8 mouse cellular contexts compared by ENCODE assay signal in genomic region chr17:33978631-33979031, GRCm38 (mm10). TPM values are rescaled to one million over a fixed set of nuclear protein-coding genes. Genes with fewer than 3 reads are reported as not detected.
DNase-seq lines count a peak whose midpoint lies in the region; ATAC-seq and TF ChIP-seq lines count a peak whose summit lies in the region.

No protein-coding gene starts in this region.

- no peaks in the 10 kb centered on the region for H3K36me3 ChIP-seq in heart, adult 2 months (ENCODE audit: control insufficient read depth, insufficient read depth, low read length)
- H3K36me3 ChIP-seq in neural tube, embryonic 14.5 days (ENCODE audit: control insufficient read depth, insufficient read depth, low read length): no peaks in the 10 kb centered on the region

- peak overlapping the region; percentile 66 for H3K4me3 ChIP-seq in heart, adult 2 months
- H3K4me3 ChIP-seq in lung, adult 2 months (replicated peaks; ENCODE audit: extremely low read depth, low read depth, low read length): peak overlapping the region; percentile 81
- peak overlapping the region; percentile 25 for H3K4me3 ChIP-seq in neural tube, embryonic 14.5 days (ENCODE audit: low read depth, low read length)

- TF ChIP-seq POLR2A in heart, adult 2 months (IDR thresholded peaks at IDR 0.05; ENCODE audit: insufficient read depth, low read depth, low read length): peak; percentile 91
- TF ChIP-seq POLR2A in lung, adult 2 months (IDR thresholded peaks at IDR 0.05; ENCODE audit: borderline replicate concordance, extremely low read depth, low read depth, low read length): peak; percentile 84; the same call in 1 of the 2 replicates

- H3K9me3 ChIP-seq in neural tube, embryonic 14.5 days (ENCODE audit: control insufficient read depth, low read length): no peaks in the 10 kb centered on the region

- ATAC-seq in neural tube, embryonic 14.5 days (ENCODE audit: low read depth): no peak

- H3K79me2 ChIP-seq in heart, adult 2 months (replicated peaks; ENCODE audit: control insufficient read depth, insufficient read depth, low read length): no peaks in the 10 kb centered on the region

- under 1% methylated on average over 17 of the region's 17 CpGs for WGBS in heart, adult 2 months
- under 1% methylated on average over 17 of the region's 17 CpGs for WGBS in lung, adult 2 months
- WGBS in neural tube, embryonic 14.5 days: under 1% methylated on average over 16 of the region's 17 CpGs

- TF ChIP-seq EP300 in heart, adult 2 months (IDR thresholded peaks at IDR 0.05; ENCODE audit: insufficient read depth, low read depth, low read length): peak; percentile 57; the same call in 1 of the 2 replicates

- peak; percentile 75 for DNase-seq in urinary bladder, postnatal 14 days (ENCODE audit: low spot score)
- no peak for DNase-seq in urinary bladder, postnatal 10 days (ENCODE audit: low spot score)
- peak; percentile 60 for DNase-seq in embryo, embryonic 10.5 days (ENCODE audit: low spot score)
- DNase-seq in heart, adult 2 months: peak; percentile 84 to 91
- DNase-seq in kidney, adult 11 months: peak; percentile 97
- peak; percentile 80 for DNase-seq in lung, adult 2 months
- DNase-seq in thymus, postnatal 4 days: peak; percentile 62

- H3K27me3 ChIP-seq in heart, adult 2 months (ENCODE audit: control insufficient read depth, insufficient read depth, low read length): no peaks in the 10 kb centered on the region
- H3K27me3 ChIP-seq in neural tube, embryonic 14.5 days (ENCODE audit: control insufficient read depth, insufficient read depth, low read length): peaks cover 9% of the 10 kb centered on the region

- H3K4me1 ChIP-seq in heart, adult 2 months (ENCODE audit: control insufficient read depth, insufficient read depth, low read length): peaks cover 18% of the 10 kb centered on the region
- H3K4me1 ChIP-seq in lung, adult 2 months (ENCODE audit: control insufficient read depth, insufficient read depth, low read length): peaks cover 15% of the 10 kb centered on the region
- H3K4me1 ChIP-seq in neural tube, embryonic 14.5 days (ENCODE audit: control insufficient read depth, insufficient read depth, low read length): 0 out of 2 replicates have a peak, but pooled peaks cover 4% of the 10 kb centered on the region

- peak overlapping the region; percentile 82 for H3K9ac ChIP-seq in heart, adult 2 months (ENCODE audit: low read depth, low read length)
- H3K9ac ChIP-seq in neural tube, embryonic 14.5 days (replicated peaks; ENCODE audit: low read depth, low read length): no peak overlapping the region

- H3K4me2 ChIP-seq in neural tube, embryonic 14.5 days (ENCODE audit: low read depth, low read length): peak overlapping the region; percentile 40

- peak overlapping the region; percentile 81 for H3K27ac ChIP-seq in heart, adult 2 months
- H3K27ac ChIP-seq in neural tube, embryonic 14.5 days (ENCODE audit: low read depth, low read length): no peak overlapping the region

- TF ChIP-seq CTCF in heart, adult 2 months (IDR thresholded peaks at IDR 0.05): no peak
- TF ChIP-seq CTCF in lung, adult 2 months (IDR thresholded peaks at IDR 0.05; ENCODE audit: insufficient read depth, low read length): no peak

- intact Hi-C loops in heart, adult 2 months (cut with DNase I): no loop called here

RNA-seq across cellular contexts. Expression of gene H2-K1, which starts 21.5 kb away (rescaled TPM):
- total RNA-seq in heart, adult 2 months (2021): 100 to 1,000 TPM; 103 to 117 TPM
- 655 and 1,075 TPM in 2 replicates for polyA plus RNA-seq in heart, adult 2 months (2012; rRNA removed)
- 2,389 and 3,036 TPM in 2 replicates for polyA plus RNA-seq in lung, adult 2 months (2012; rRNA removed)
- 8.6 and 10.9 TPM in 2 replicates for polyA plus RNA-seq in neural tube, embryonic 14.5 days (2014; fragmentation: Nextera tagmentation; extraction: Ambion mirVana)

RNA-seq across cellular contexts. Expression of gene Rps18, which starts 22.8 kb away (rescaled TPM):
- total RNA-seq in heart, adult 2 months (2021): 100 to 1,000 TPM; 364 to 420 TPM
- polyA plus RNA-seq in heart, adult 2 months (2012; rRNA removed): 180 and 194 TPM in 2 replicates
- 260 and 331 TPM in 2 replicates for polyA plus RNA-seq in lung, adult 2 months (2012; rRNA removed)
- 825 and 874 TPM in 2 replicates for polyA plus RNA-seq in neural tube, embryonic 14.5 days (2014; fragmentation: Nextera tagmentation; extraction: Ambion mirVana)

RNA-seq across cellular contexts. Expression of gene Vps52, which starts 23.0 kb away (rescaled TPM):
- 10 to 100 TPM; 38.1 to 39.1 TPM for total RNA-seq in heart, adult 2 months (2021)
- 47.8 and 56.4 TPM in 2 replicates for polyA plus RNA-seq in heart, adult 2 months (2012; rRNA removed)
- polyA plus RNA-seq in lung, adult 2 months (2012; rRNA removed): 62.8 and 70.3 TPM in 2 replicates
- 57.9 and 59.9 TPM in 2 replicates for polyA plus RNA-seq in neural tube, embryonic 14.5 days (2014; fragmentation: Nextera tagmentation; extraction: Ambion mirVana)

RNA-seq across cellular contexts. Expression of gene B3galt4, which starts 27.3 kb away (rescaled TPM):
- 1 to 10 TPM; 1.8 to 1.9 TPM for total RNA-seq in heart, adult 2 months (2021)
- 2.4 and 3.4 TPM in 2 replicates for polyA plus RNA-seq in heart, adult 2 months (2012; rRNA removed)
- 11.4 and 12.6 TPM in 2 replicates for polyA plus RNA-seq in lung, adult 2 months (2012; rRNA removed)
- 6.2 and 8.9 TPM in 2 replicates for polyA plus RNA-seq in neural tube, embryonic 14.5 days (2014; fragmentation: Nextera tagmentation; extraction: Ambion mirVana)

RNA-seq across cellular contexts. Expression of gene Wdr46, which starts 38.2 kb away (rescaled TPM):
- 10 to 100 TPM in 1 of 2 experiments, 1 to 10 TPM in 1; 8.8 to 10.0 TPM for total RNA-seq in heart, adult 2 months (2021)
- 8.7 and 9.1 TPM in 2 replicates for polyA plus RNA-seq in heart, adult 2 months (2012; rRNA removed)
- 13.4 and 16.8 TPM in 2 replicates for polyA plus RNA-seq in lung, adult 2 months (2012; rRNA removed)
- polyA plus RNA-seq in neural tube, embryonic 14.5 days (2014; fragmentation: Nextera tagmentation; extraction: Ambion mirVana): 18.9 TPM in 2 replicates

Comparison
In these comparisons a context has a peak if more than half of its experiments do, and no peak if none do; other contexts are left out.
1. H3K4me3 ChIP-seq: peak in every context shown above with its lines; median percentile 81 in lung, adult 2 months; 66 in heart, adult 2 months; 25 in neural tube, embryonic 14.5 days.
2. RNA of gene H2-K1, which starts 21.5 kb away (polyA plus RNA-seq): 2,389 to 3,036 TPM in lung, adult 2 months and 655 to 1,075 TPM in heart, adult 2 months; 8.6 to 10.9 TPM in neural tube, embryonic 14.5 days; every median in the first group is over 10 times any median in the second.